Mouse (Mus musculus) thymus, adult 2 months (tissue): ENCODE results near the gene Eif1. TPM values are rescaled to one million over a fixed set of nuclear protein-coding genes. Genes with fewer than 3 reads are reported as not detected.

Experiments
- DNase-seq: peaks from one replicate; pipeline ENCODE4 v3.0.0; 2021
- H3K27ac ChIP-seq: fragments of 200-500 bp; 2 replicates; pipeline ENCODE4 v1.5.1; 2012; ENCODE audit warnings: low read length, control low read depth; ENCODE audit not compliant: control insufficient read depth, insufficient read depth
- H3K27me3 ChIP-seq: fragments of 200-500 bp; 2 replicates; pipeline ENCODE4 v1.6.1; 2012; ENCODE audit warnings: mild to moderate bottlenecking, low read length, moderate library complexity, mixed read lengths; ENCODE audit not compliant: control insufficient read depth, insufficient read depth
- H3K36me3 ChIP-seq: fragments of 200-500 bp; 2 replicates; pipeline ENCODE4 v1.6.1; 2012; ENCODE audit warnings: mild to moderate bottlenecking, low read length, moderate library complexity; ENCODE audit not compliant: control insufficient read depth, insufficient read depth
- H3K4me1 ChIP-seq: fragments of 200-500 bp; replicated peaks from 2 replicates; pipeline ENCODE4 v1.6.1; 2012; ENCODE audit warnings: low read length; ENCODE audit not compliant: control insufficient read depth, insufficient read depth
- H3K4me3 ChIP-seq: fragments of 200-500 bp; 2 replicates; pipeline ENCODE4 v1.5.1; 2012; ENCODE audit warnings: mild to moderate bottlenecking, low read length, control low read depth, moderate library complexity; ENCODE audit not compliant: control insufficient read depth, insufficient read depth
- CTCF ChIP-seq: fragments of 200-500 bp; IDR thresholded peaks from 2 replicates; pipeline ENCODE4 v1.5.1; 2012; ENCODE audit warnings: mild to moderate bottlenecking, control low read depth, low read length, moderate library complexity, borderline replicate concordance; ENCODE audit not compliant: control insufficient read depth, poor library complexity, insufficient read depth; ENCODE audit errors: extremely low read depth
- POLR2A ChIP-seq: fragments of 200-500 bp; IDR thresholded peaks from 2 replicates; pipeline ENCODE4 v1.6.1; 2012; ENCODE audit warnings: mild to moderate bottlenecking, low read length, control low read depth, moderate library complexity; ENCODE audit not compliant: control insufficient read depth, poor library complexity, insufficient read depth; ENCODE audit errors: extremely low read depth
- WGBS: fragments of 180-500 bp; shearing (Covaris S2); methylation state at CpG from one replicate; pipeline ENCODE4 v1.1.7; 2018; 5-methylcytosine and 5-hydroxymethylcytosine counted together
- polyA plus RNA-seq: library from polyadenylated mRNA; depleted of rRNA; stranded (reverse); fragments of >200 nt; gene quantifications from 2 replicates; pipeline ENCODE4 v1.2.3, GENCODE M21; 2012

Eif1 gene
- polyA plus RNA-seq, 1 experiment: 131 TPM

DNA sequence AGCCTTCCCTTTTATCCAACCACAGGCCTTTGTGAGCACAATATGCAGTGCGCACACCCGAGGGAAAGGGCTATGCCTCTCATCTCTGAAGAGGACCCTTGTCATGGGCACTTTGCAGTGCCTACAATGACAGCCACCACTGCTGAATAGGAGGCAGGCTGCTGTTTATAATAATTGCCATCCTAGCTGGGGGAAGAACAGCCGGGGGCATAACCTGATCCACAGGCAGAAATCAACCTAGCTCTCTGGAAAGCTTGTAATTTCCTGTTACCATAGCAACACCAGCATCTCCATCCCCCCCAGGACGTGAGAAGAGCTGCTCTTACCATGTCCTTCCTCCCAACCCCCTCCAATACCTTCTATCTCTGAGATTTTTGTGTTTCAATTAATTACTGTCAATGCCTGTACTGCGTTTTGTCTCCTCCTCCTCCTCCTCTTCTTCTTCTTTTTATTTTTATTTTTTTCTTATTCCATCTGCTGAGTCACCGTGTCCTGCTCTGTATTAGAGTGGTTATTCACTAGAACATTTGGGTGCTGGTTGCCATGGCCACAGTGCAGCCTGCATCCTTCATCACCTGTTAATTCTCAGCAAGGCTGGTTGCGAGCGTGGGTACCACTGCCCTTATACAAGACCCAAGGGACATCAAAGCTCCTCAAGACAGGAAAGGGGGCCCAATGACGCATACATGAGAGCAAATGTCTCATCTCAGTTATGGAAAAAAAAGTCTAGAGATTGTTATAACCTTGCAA is 13.3 kb downstream of the Eif1 start:
- no peaks in the 10 kb centered on the region for H3K36me3 ChIP-seq
- H3K4me3 ChIP-seq: no peak overlapping the region
- H3K4me1 ChIP-seq: no peaks in the 10 kb centered on the region
- TF ChIP-seq POLR2A (no peak), CTCF (no peak)
- no peaks in the 10 kb centered on the region for H3K27me3 ChIP-seq
- no peak for DNase-seq
- no peak overlapping the region for H3K27ac ChIP-seq
- 56% methylated on average over 9 of the region's 9 CpGs for WGBS

DNA sequence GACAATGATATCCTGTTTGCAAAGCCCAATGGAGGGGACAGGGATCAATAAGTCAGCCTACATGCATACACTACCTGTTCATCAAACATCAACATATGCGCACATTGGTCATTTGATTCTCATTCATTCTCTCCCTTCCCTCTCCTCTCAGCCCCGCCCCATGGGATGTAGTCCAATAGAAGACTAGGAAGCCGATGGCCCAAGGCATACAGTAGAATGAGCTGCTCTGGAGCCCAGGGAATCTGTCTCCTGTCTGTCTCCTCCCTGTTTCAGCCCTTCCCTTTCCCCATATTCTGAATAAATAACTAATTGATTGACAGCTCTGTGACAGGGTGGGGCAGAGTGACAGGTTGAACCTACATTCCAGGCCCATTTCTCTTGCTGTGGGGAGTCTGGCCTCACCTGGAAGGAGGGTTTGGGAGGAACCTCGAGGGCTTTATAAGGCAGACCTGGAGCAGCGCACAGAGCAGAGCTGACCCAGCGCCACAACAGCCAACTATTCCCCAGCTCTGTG is 14.3 kb downstream of the Eif1 start, which contains the start of gene Gast:
TSS of gene Gast (plus strand) at position 464 of the 514 bp plus-strand sequence.
- Histone ChIP-seq H3K27me3 (no peaks in the 10 kb centered on the region), H3K36me3 (no peaks in the 10 kb centered on the region), H3K4me3 (no peak within 1 kb of the TSS), H3K27ac (no peak within 1 kb of the TSS), H3K4me1 (no peaks in the 10 kb centered on the region)
- no peak for DNase-seq
- 93% methylated on average over 6 of the region's 6 CpGs for WGBS
- TF ChIP-seq POLR2A (no peak), CTCF (no peak)

DNA sequence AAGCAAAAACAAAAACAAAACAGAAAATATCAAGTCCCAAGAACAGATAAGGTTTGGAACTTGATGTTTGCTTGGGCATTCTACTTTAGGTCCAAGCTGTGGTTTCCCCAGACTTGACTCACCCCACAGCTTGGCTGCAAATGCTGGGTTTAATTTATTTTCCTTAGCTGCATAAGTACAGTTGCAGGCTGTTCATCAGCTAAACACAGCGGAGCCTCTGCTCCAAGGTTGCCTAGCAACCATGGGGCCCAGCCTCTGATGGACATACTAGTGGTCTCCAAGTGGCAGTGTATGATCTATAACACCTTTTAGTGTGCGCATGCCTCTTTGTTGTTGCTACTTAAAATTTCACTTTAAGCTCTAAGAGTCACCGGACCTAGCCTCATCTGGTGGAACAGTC is 16.0 kb downstream of the Eif1 start:
- H3K27me3 ChIP-seq: no peaks in the 10 kb centered on the region
- H3K4me1 ChIP-seq: no peaks in the 10 kb centered on the region
- no peak for DNase-seq
- no peak overlapping the region for H3K4me3 ChIP-seq
- no peaks in the 10 kb centered on the region for H3K36me3 ChIP-seq
- TF ChIP-seq CTCF (no peak), POLR2A (no peak)
- no peak overlapping the region for H3K27ac ChIP-seq
- 92% methylated on average over 3 of the region's 3 CpGs for WGBS

DNA sequence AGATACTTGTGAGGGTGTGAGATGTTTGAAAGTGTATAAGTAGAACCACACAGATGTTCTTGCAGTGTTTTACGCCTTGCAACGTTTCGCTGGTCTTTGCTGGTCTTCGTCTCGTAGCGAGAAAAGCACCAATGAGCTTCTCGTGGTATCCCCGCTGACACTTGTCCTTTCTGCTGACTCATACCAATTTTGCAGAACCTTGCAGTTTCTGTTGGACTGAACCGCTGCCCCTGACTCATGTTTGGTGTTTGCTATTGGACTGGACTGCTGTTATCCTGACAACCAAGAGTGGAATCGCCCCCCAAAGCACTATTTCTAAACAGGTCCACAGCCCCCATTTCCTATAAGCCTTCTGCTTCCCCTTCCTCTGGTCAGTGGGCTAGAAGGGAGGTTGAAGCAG is 24.6 kb downstream of the Eif1 start:
- no peak for DNase-seq
- TF ChIP-seq CTCF (no peak), POLR2A (no peak)
- no peak overlapping the region for H3K4me3 ChIP-seq
- no peaks in the 10 kb centered on the region for H3K36me3 ChIP-seq
- 63% methylated on average over 10 of the region's 10 CpGs for WGBS
- no peak overlapping the region for H3K27ac ChIP-seq
- no peaks in the 10 kb centered on the region for H3K27me3 ChIP-seq
- no peaks in the 10 kb centered on the region for H3K4me1 ChIP-seq

DNA sequence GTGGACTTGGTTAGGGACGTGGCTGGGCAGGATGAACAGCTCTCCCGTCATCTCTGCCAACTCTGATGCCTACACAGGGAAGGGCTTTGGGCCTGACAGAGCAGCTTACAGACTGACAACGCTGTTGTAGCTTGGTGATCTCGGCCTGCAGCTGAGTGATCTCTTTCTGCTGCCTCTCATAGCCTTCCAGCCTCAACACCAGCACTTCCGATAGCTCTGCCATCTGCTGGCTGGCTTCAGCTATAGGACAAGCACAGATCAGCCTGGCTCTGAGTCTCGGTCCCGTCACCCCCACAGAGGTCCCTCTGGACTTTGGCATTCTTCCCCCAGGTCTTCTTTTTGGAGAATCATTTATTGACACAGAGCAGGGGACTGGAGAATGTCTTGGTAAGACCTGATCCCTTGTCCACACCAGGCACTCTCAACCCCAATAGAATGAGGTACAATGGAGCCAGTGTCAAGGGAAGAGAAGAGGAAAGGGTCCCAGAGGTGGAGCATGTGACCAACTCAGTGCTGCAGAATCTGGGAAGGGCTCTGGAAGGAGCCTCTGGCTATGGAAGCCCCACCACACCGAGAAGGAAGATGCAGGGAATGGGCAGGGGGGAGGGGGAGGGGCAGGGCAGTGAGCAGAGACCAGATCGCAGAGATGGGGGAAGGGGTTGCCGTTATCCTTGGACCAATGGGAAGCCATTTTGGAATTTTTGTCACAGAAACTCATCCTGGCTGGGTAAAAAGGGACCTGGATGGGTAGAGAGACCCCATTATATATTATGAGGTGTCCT is 32.6 kb downstream of the Eif1 start:
- Histone ChIP-seq H3K27ac (no peak overlapping the region), H3K4me1 (peaks cover 20% of the 10 kb centered on the region), H3K27me3 (peaks cover 7% of the 10 kb centered on the region; the same call in 1 of the 2 replicates), H3K36me3 (no peaks in the 10 kb centered on the region), H3K4me3 (no peak overlapping the region)
- TF ChIP-seq CTCF (0 out of 2 replicates have a peak, but pooled peaks have one; percentile 45), POLR2A (no peak)
- DNase-seq: peak; percentile 40
- 41% methylated on average over 10 of the region's 10 CpGs for WGBS

DNA sequence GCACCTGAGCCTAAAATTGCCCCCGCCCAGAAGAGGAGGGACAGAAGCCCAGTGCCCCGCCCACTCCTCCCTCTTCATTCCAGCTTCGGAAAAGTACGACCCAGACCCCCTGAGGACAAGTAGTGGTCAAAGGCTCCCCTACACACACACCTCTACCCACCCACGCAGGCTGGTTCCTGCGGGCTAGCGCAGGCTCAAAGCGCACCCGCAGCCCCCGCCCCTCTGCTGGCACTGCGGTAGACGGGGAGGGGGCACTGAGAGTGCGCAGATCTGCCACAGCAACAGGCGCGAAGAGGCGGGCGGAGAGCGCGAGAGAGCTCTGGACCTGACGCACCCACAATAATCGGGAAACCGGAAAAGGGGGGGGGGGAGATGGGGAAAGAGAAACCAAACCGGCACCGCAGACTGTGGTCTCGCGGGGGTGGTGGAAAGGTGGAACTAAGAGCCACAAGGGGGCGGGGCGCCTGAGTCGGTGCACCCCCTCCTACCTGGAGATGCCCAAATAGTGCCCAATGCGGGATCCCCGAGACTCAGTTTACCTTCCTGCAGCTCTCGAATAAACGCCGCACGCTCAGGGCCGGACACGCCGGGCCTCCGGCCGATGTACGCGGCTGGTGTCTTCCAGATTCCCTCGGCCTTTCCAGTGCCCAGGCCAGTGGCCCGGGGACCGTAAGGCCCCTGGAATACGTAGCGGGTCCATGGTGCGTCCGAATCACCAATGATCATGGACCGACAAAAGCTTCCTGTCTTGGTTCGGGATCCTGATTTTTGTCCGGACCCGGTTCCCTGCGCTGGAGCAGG is 35.7 kb downstream of the Eif1 start:
- Histone ChIP-seq H3K4me3 (peak overlapping the region; percentile 43), H3K27ac (no peak overlapping the region), H3K4me1 (peaks cover 20% of the 10 kb centered on the region), H3K27me3 (peaks cover 7% of the 10 kb centered on the region; the same call in 1 of the 2 replicates), H3K36me3 (no peaks in the 10 kb centered on the region)
- under 1% methylated on average over 54 of the region's 54 CpGs for WGBS
- DNase-seq: peak; percentile 67
- TF ChIP-seq CTCF: no peak
- 0 out of 2 replicates have a peak, but pooled peaks have one; percentile 16 for TF ChIP-seq POLR2A
